Mouse (Mus musculus): ENCODE results near the gene Ndufaf8. TPM values are rescaled to one million over a fixed set of nuclear protein-coding genes. Genes with fewer than 3 reads are reported as not detected.

Ndufaf8 gene
- polyA plus RNA-seq, 1 experiment from 2014 or later, result 92.6 TPM

GRCm38 (mm10) chr11:120137625-120138004 is 38.9 kb downstream of the Ndufaf8 start:
- H3K9me3 ChIP-seq (replicated peaks; ENCODE audit: control insufficient read depth, low read length), result no peaks in the 10 kb centered on the region
- WGBS, result 35% methylated on average over 5 of the region's 5 CpGs
- no peak overlapping the region for H3K4me3 ChIP-seq (ENCODE audit: low read length)
- H3K36me3 ChIP-seq (ENCODE audit: control insufficient read depth, insufficient read depth), result peaks cover 11% of the 10 kb centered on the region; the same call in 1 of the 2 replicates
- H3K4me2 ChIP-seq (ENCODE audit: low read depth, low read length), result peak overlapping the region; percentile 41; the same call in 1 of the 2 replicates
- 0 out of 2 replicates have a peak, but pooled peaks have one; percentile 8 for ATAC-seq (replicated peaks; ENCODE audit: extremely low read depth, insufficient read depth, low FRiP score)
- H3K9ac ChIP-seq (ENCODE audit: low read length), result peak overlapping the region; percentile 61
- H3K27me3 ChIP-seq (ENCODE audit: control insufficient read depth, insufficient read depth, low read length), result no peaks in the 10 kb centered on the region
- H3K4me1 ChIP-seq (ENCODE audit: control insufficient read depth, insufficient read depth, low read length), result peaks cover 70% of the 10 kb centered on the region
- peak overlapping the region; percentile 94 for H3K27ac ChIP-seq (ENCODE audit: low read length)

DNA sequence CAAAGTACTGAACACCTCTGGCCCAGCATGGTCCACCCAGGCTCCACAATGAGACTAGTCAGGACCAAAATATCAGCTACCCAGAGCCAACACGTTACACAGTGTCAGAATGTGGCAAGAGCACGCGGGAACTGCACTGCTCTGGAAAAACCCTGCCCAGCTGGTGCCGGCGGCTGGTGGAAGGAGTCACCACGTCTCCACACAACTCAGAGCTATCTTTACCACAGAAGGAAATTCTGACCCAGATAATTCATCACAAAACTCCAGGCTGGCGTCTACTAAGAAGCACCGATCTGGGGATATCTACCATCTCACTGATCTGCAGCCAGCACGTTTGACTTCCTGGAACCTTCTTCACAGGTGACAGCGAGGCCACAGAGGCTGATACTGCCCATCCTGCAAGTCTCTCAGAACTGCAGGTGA is 40.6 kb downstream of the Ndufaf8 start:
- Histone ChIP-seq H3K9ac (ENCODE audit: low read length) (peak overlapping the region; percentile 21; the same call in 1 of the 2 replicates), H3K4me2 (ENCODE audit: low read depth, low read length) (no peak overlapping the region), H3K4me3 (ENCODE audit: low read length) (no peak overlapping the region), H3K27ac (ENCODE audit: low read length) (no peak overlapping the region), H3K9me3 (replicated peaks; ENCODE audit: control insufficient read depth, low read length) (no peaks in the 10 kb centered on the region), H3K4me1 (ENCODE audit: control insufficient read depth, insufficient read depth, low read length) (peaks cover 83% of the 10 kb centered on the region), H3K36me3 (ENCODE audit: control insufficient read depth, insufficient read depth) (0 out of 2 replicates have a peak, but pooled peaks cover 4% of the 10 kb centered on the region), H3K27me3 (ENCODE audit: control insufficient read depth, insufficient read depth, low read length) (no peaks in the 10 kb centered on the region)
- 56% methylated on average over 10 of the region's 10 CpGs for WGBS
- no peak for ATAC-seq (replicated peaks; ENCODE audit: extremely low read depth, insufficient read depth, low FRiP score)

GRCm38 (mm10) chr11:120140255-120140654 is 41.5 kb downstream of the Ndufaf8 start:
- no peaks in the 10 kb centered on the region for H3K36me3 ChIP-seq (ENCODE audit: control insufficient read depth, insufficient read depth)
- H3K4me2 ChIP-seq (ENCODE audit: low read depth, low read length), result no peak overlapping the region
- H3K27me3 ChIP-seq (ENCODE audit: control insufficient read depth, insufficient read depth, low read length), result no peaks in the 10 kb centered on the region
- peaks cover 75% of the 10 kb centered on the region for H3K4me1 ChIP-seq (ENCODE audit: control insufficient read depth, insufficient read depth, low read length)
- H3K27ac ChIP-seq (ENCODE audit: low read length), result no peak overlapping the region
- no peak overlapping the region for H3K4me3 ChIP-seq (ENCODE audit: low read length)
- ATAC-seq (replicated peaks; ENCODE audit: extremely low read depth, insufficient read depth, low FRiP score), result no peak
- no peak overlapping the region for H3K9ac ChIP-seq (ENCODE audit: low read length)
- WGBS, result 70% methylated on average over 6 of the region's 6 CpGs
- H3K9me3 ChIP-seq (replicated peaks; ENCODE audit: control insufficient read depth, low read length), result no peaks in the 10 kb centered on the region

- Histone ChIP-seq H3K9me3 (replicated peaks; ENCODE audit: control insufficient read depth, low read length) (no peaks in the 10 kb centered on the region), H3K4me2 (ENCODE audit: low read depth, low read length) (no peak overlapping the region), H3K36me3 (ENCODE audit: control insufficient read depth, insufficient read depth) (no peaks in the 10 kb centered on the region), H3K9ac (ENCODE audit: low read length) (peak overlapping the region; percentile 38; the same call in 1 of the 2 replicates), H3K4me1 (ENCODE audit: control insufficient read depth, insufficient read depth, low read length) (peaks cover 52% of the 10 kb centered on the region), H3K4me3 (ENCODE audit: low read length) (no peak overlapping the region), H3K27ac (ENCODE audit: low read length) (peak overlapping the region; percentile 83), H3K27me3 (ENCODE audit: control insufficient read depth, insufficient read depth, low read length) (no peaks in the 10 kb centered on the region)
- peak; percentile 79 for ATAC-seq (replicated peaks; ENCODE audit: extremely low read depth, insufficient read depth, low FRiP score)
- WGBS, result 29% methylated on average over 3 of the region's 3 CpGs
These were observed 43.9 kb downstream of the Ndufaf8 start for GRCm38 (mm10) chr11:120142601-120143051.

DNA sequence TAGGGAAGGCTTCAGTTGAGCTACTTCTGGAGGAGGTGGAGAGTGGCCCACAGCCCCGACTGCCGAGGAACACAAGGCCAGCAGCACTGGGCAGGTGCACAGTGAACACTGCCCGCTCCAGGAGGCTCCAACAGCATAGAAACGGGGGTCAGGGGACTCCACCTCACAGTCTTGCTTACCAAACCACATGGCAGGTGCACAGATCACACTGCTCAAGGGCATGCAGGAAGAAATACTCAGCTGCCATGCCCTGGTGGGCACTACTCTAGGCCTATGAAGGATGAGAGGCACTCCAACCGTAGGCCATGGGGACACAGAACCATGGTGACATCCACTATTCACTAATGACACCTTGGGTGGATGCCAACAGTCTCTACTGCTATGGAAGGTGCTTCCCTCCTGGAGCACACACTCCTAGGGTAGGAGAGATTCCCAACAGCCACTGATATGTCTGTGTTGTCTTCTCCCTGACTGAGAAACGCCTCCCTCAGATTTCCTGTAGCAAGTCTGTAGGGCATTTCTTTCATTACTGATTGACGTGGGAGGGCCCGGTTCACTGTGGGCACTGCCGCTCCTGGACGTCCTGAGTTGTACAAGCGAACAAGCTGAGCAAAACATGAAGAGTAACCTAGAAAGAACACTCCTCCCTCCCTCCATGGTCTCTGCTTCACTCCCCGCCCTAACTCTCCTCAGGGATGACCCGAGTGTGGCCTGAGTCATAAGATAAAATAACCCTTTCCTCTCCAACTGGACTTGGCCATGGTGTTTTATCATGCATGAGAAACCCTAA is 45.2 kb downstream of the Ndufaf8 start:
- H3K4me3 ChIP-seq (ENCODE audit: low read length), result no peak overlapping the region
- no peaks in the 10 kb centered on the region for H3K36me3 ChIP-seq (ENCODE audit: control insufficient read depth, insufficient read depth)
- peak overlapping the region; percentile 83 for H3K27ac ChIP-seq (ENCODE audit: low read length)
- H3K4me1 ChIP-seq (ENCODE audit: control insufficient read depth, insufficient read depth, low read length), result peaks cover 41% of the 10 kb centered on the region
- ATAC-seq (replicated peaks; ENCODE audit: extremely low read depth, insufficient read depth, low FRiP score), result no peak
- H3K9me3 ChIP-seq (replicated peaks; ENCODE audit: control insufficient read depth, low read length), result no peaks in the 10 kb centered on the region
- H3K27me3 ChIP-seq (ENCODE audit: control insufficient read depth, insufficient read depth, low read length), result no peaks in the 10 kb centered on the region
- 0 out of 2 replicates have a peak overlapping the region, but pooled peaks have one; percentile 16 for H3K9ac ChIP-seq (ENCODE audit: low read length)
- 55% methylated on average over 13 of the region's 13 CpGs for WGBS
- no peak overlapping the region for H3K4me2 ChIP-seq (ENCODE audit: low read depth, low read length)

DNA sequence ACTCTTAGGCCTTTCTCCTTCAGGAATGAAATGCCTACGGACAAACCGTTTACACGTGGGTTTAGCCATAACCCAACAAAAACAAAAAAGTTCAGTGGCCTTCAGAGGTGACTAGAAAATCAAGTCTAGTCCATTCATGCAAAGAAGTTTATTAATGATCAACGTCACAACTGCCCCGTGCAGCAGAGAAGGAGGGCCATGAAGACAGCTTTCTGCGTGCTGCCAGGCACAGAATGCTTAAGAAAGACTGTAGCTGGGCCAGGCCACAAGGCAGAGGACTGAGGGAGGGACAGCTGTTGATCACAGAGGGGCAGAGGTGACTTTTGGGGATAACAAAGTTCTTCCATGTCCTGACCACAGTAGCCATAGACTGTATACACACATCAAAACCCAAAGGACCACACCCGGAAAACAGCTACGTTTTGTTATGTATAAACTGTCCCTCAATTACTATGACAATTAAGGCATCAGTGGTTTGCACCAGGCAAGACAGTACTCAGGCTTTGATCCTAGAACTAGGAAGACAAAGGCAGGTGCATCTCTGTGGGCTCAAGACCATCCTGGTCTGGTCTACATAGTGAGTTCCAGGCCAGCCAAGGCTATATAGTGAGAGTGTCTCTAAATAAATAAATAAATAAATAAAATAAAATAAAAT is 49.6 kb downstream of the Ndufaf8 start:
- Histone ChIP-seq H3K9ac (ENCODE audit: low read length) (no peak overlapping the region), H3K4me1 (ENCODE audit: control insufficient read depth, insufficient read depth, low read length) (peaks cover 24% of the 10 kb centered on the region), H3K36me3 (ENCODE audit: control insufficient read depth, insufficient read depth) (no peaks in the 10 kb centered on the region), H3K27me3 (ENCODE audit: control insufficient read depth, insufficient read depth, low read length) (no peaks in the 10 kb centered on the region), H3K4me2 (ENCODE audit: low read depth, low read length) (no peak overlapping the region), H3K9me3 (replicated peaks; ENCODE audit: control insufficient read depth, low read length) (no peaks in the 10 kb centered on the region), H3K4me3 (ENCODE audit: low read length) (no peak overlapping the region), H3K27ac (ENCODE audit: low read length) (no peak overlapping the region)
- ATAC-seq (replicated peaks; ENCODE audit: extremely low read depth, insufficient read depth, low FRiP score), result no peak
- 90% methylated on average over 8 of the region's 8 CpGs for WGBS

GRCm38 (mm10) chr11:120149510-120150200 is 50.9 kb downstream of the Ndufaf8 start:
- Histone ChIP-seq H3K4me3 (ENCODE audit: low read length) (peak overlapping the region; percentile 78), H3K27me3 (ENCODE audit: control insufficient read depth, insufficient read depth, low read length) (no peaks in the 10 kb centered on the region), H3K4me2 (ENCODE audit: low read depth, low read length) (peak overlapping the region; percentile 92), H3K27ac (ENCODE audit: low read length) (0 out of 2 replicates have a peak overlapping the region, but pooled peaks have one; percentile 0), H3K9me3 (replicated peaks; ENCODE audit: control insufficient read depth, low read length) (no peaks in the 10 kb centered on the region), H3K4me1 (ENCODE audit: control insufficient read depth, insufficient read depth, low read length) (peaks cover 12% of the 10 kb centered on the region), H3K36me3 (ENCODE audit: control insufficient read depth, insufficient read depth) (no peaks in the 10 kb centered on the region), H3K9ac (ENCODE audit: low read length) (peak overlapping the region; percentile 82)
- ATAC-seq (replicated peaks; ENCODE audit: extremely low read depth, insufficient read depth, low FRiP score), result no peak
- 27% methylated on average over 6 of the region's 6 CpGs for WGBS

Data from heart, embryonic 16.5 days (tissue).